Mouse (Mus musculus): ENCODE measurements at regions not wholly inside any gene's neighbourhood (a gene's known extent, or its start where the extent isn't known, plus 50 kb on each side); places are given as distances from the start of the nearest gene placed in this dataset.
"Not testable (repeated sequence)": the region's sequence is repeated elsewhere in the genome, so short reads cannot be mapped to it uniquely, and the experiment has no call there.

- ATAC-seq (replicated peaks; ENCODE audit: insufficient number of reproducible peaks, low FRiP score, low TSS enrichment, poor library complexity, severe bottlenecking) = no peak
Observed at GRCm38 (mm10) chr9:104403863-104404262, 66.3 kb upstream of the Acpp start.

GRCm38 (mm10) chr9:104401673-104402072 lies 64.1 kb upstream of the Acpp start:
- ATAC-seq (replicated peaks; ENCODE audit: insufficient number of reproducible peaks, low FRiP score, low TSS enrichment, poor library complexity, severe bottlenecking) = no peak

- no peak for ATAC-seq (replicated peaks; ENCODE audit: insufficient number of reproducible peaks, low FRiP score, low TSS enrichment, poor library complexity, severe bottlenecking)
Observed at GRCm38 (mm10) chr9:104399927-104400326, 62.4 kb upstream of the Acpp start.

GRCm38 (mm10) chr9:104398484-104398883 lies 60.9 kb upstream of the Acpp start:
- ATAC-seq (replicated peaks; ENCODE audit: insufficient number of reproducible peaks, low FRiP score, low TSS enrichment, poor library complexity, severe bottlenecking) = not testable (repeated sequence)

GRCm38 (mm10) chr9:104387805-104388204 lies 50.3 kb upstream of the Acpp start:
- no peak for ATAC-seq (replicated peaks; ENCODE audit: insufficient number of reproducible peaks, low FRiP score, low TSS enrichment, poor library complexity, severe bottlenecking)

All from monocyte, adult 5-6 weeks (primary cell).